ENCODE assay signal across 14 mouse cellular contexts in genomic region chr1:37665539-37666323, GRCm38 (mm10). TPM values are rescaled to one million over a fixed set of nuclear protein-coding genes. Genes with fewer than 3 reads are reported as not detected.
DNase-seq lines count a peak whose midpoint lies in the region; ATAC-seq and TF ChIP-seq lines count a peak whose summit lies in the region.
"Had no signal": no experiment of that assay in that cellular context is flagged by ENCODE, and none has a peak within 500 bp of the region (broad histone marks: within the 10 kb centered on the region; RNA-seq: fewer than 3 reads in every experiment).

No protein-coding gene starts in this region.

- H3K9me3 ChIP-seq in embryonic facial prominence, embryonic 15.5 days (replicated peaks): no peaks in the 10 kb centered on the region
- no peaks in the 10 kb centered on the region for H3K9me3 ChIP-seq in lung, embryonic 14.5 days (ENCODE audit: low read depth, low read length)
- H3K9me3 ChIP-seq: limb, embryonic 13.5 days had no signal

- H3K27ac ChIP-seq in embryonic facial prominence, embryonic 15.5 days (replicated peaks): no peak overlapping the region
- H3K27ac ChIP-seq in lung, embryonic 14.5 days (ENCODE audit: low read depth): peak overlapping the region; percentile 83
- H3K27ac ChIP-seq in small intestine, adult 2 months (ENCODE audit: insufficient read depth, low read depth, low read length): peak overlapping the region; percentile 96
- no peak overlapping the region for H3K27ac ChIP-seq in gastrocnemius, adult 2 months
- H3K27ac ChIP-seq: limb, embryonic 13.5 days had no signal

- no peaks in the 10 kb centered on the region for H3K27me3 ChIP-seq in embryonic facial prominence, embryonic 15.5 days
- 0 out of 2 replicates have a peak, but pooled peaks cover 3% of the 10 kb centered on the region for H3K27me3 ChIP-seq in lung, embryonic 14.5 days (ENCODE audit: insufficient read depth, low read length)
- H3K27me3 ChIP-seq in small intestine, adult 2 months (ENCODE audit: control insufficient read depth, insufficient read depth, low read length): no peaks in the 10 kb centered on the region
- H3K27me3 ChIP-seq: limb, embryonic 13.5 days had no signal

- TF ChIP-seq POLR2A in small intestine, adult 2 months (IDR thresholded peaks at IDR 0.05; ENCODE audit: low read depth, low read length): peak; percentile 55; the same call in 1 of the 2 replicates

- no peaks in the 10 kb centered on the region for H3K36me3 ChIP-seq in embryonic facial prominence, embryonic 15.5 days
- no peaks in the 10 kb centered on the region for H3K36me3 ChIP-seq in lung, embryonic 14.5 days (ENCODE audit: insufficient read depth)
- H3K36me3 ChIP-seq in small intestine, adult 2 months (ENCODE audit: control insufficient read depth, insufficient read depth, low read length): 0 out of 2 replicates have a peak, but pooled peaks cover 3% of the 10 kb centered on the region
- H3K36me3 ChIP-seq: limb, embryonic 13.5 days had no signal

- peak; percentile 50; the same call in 1 of the 2 replicates for ATAC-seq in embryonic facial prominence, embryonic 15.5 days (ENCODE audit: insufficient number of reproducible peaks, low FRiP score, low TSS enrichment, low read depth)
- ATAC-seq in lung, embryonic 14.5 days (ENCODE audit: insufficient read depth): no peak
- ATAC-seq in megakaryocyte, adult 5-6 weeks (ENCODE audit: poor library complexity, severe bottlenecking): no peak
- ATAC-seq: CD4-positive, CD25-positive, alpha-beta regulatory T cell, adult 4 months; hindbrain, embryonic 16.5 days; Patski had no signal

- no peak for TF ChIP-seq CTCF in lung, embryonic 14.5 days (IDR thresholded peaks at IDR 0.05; ENCODE audit: low read depth)
- TF ChIP-seq CTCF in small intestine, adult 2 months (IDR thresholded peaks at IDR 0.05; ENCODE audit: extremely low read depth, insufficient read length, insufficient replicate concordance, low read depth, low read length): no peak
- TF ChIP-seq CTCF in gastrocnemius, adult 2 months (IDR thresholded peaks at IDR 0.05): no peak

- H3K9ac ChIP-seq in embryonic facial prominence, embryonic 15.5 days: no peak overlapping the region
- peak overlapping the region; percentile 33; the same call in 1 of the 2 replicates for H3K9ac ChIP-seq in lung, embryonic 14.5 days
- H3K9ac ChIP-seq: limb, embryonic 13.5 days had no signal

- intact Hi-C loops in gastrocnemius, adult 2 months (cut with DNase I): no loop called here

- H3K4me2 ChIP-seq in embryonic facial prominence, embryonic 15.5 days (replicated peaks): no peak overlapping the region
- H3K4me2 ChIP-seq in lung, embryonic 14.5 days: peak overlapping the region; percentile 48
- H3K4me2 ChIP-seq: limb, embryonic 13.5 days had no signal

- DNase-seq in kidney, postnatal 36 days: peak; percentile 8 to 13
- no peak for DNase-seq in kidney, postnatal 25 days
- DNase-seq in lung, embryonic 14.5 days: peak; percentile 35
- no peak for DNase-seq in right cerebral cortex, adult 2 months (ENCODE audit: low spot score in 2 of 2)
- no peak for DNase-seq in gastrocnemius, adult 2 months
- DNase-seq: adrenal gland, postnatal 10 days had no signal

- H3K4me1 ChIP-seq in embryonic facial prominence, embryonic 15.5 days: peaks cover 5% of the 10 kb centered on the region
- H3K4me1 ChIP-seq in lung, embryonic 14.5 days (ENCODE audit: insufficient read depth): no peaks in the 10 kb centered on the region
- H3K4me1 ChIP-seq in small intestine, adult 2 months (ENCODE audit: control insufficient read depth, insufficient read depth, insufficient read length, low read length): 0 out of 2 replicates have a peak, but pooled peaks cover 4% of the 10 kb centered on the region
- H3K4me1 ChIP-seq: limb, embryonic 13.5 days had no signal

- H3K4me3 ChIP-seq in embryonic facial prominence, embryonic 15.5 days (replicated peaks): no peak overlapping the region
- 0 out of 2 replicates have a peak overlapping the region, but pooled peaks have one; percentile 4 for H3K4me3 ChIP-seq in lung, embryonic 14.5 days (ENCODE audit: low read depth, low read length)
- peak overlapping the region; percentile 73 for H3K4me3 ChIP-seq in small intestine, adult 2 months (ENCODE audit: low read depth, low read length)
- H3K4me3 ChIP-seq in gastrocnemius, adult 2 months: no peak overlapping the region
- H3K4me3 ChIP-seq: limb, embryonic 13.5 days; myocyte had no signal

- WGBS in embryonic facial prominence, embryonic 15.5 days: 56% methylated on average over 14 of the region's 14 CpGs
- WGBS in lung, embryonic 14.5 days: 35% methylated on average over 14 of the region's 14 CpGs
- WGBS in small intestine, adult 2 months: 12% methylated on average over 14 of the region's 14 CpGs

RNA-seq across cellular contexts. Expression of gene 2010300C02Rik, which starts 54.2 kb away (rescaled TPM):
- polyA plus RNA-seq in embryonic facial prominence, embryonic 15.5 days (2015; fragmentation: Nextera tagmentation; extraction: Ambion mirVana): 7.9 and 11.5 TPM in 2 replicates
- polyA plus RNA-seq in lung, embryonic 14.5 days (2014; fragmentation: Nextera tagmentation; extraction: Ambion mirVana): 8.1 and 8.5 TPM in 2 replicates
- 12.4 and 15.3 TPM in 2 replicates for polyA plus RNA-seq in small intestine, adult 2 months (2012; rRNA removed)
- total RNA-seq in gastrocnemius, adult 2 months (2021): under 1 TPM; 0.22 to 0.31 TPM
- 0.11 and 0.34 TPM in 2 replicates for total RNA-seq in megakaryocyte, adult 5-6 weeks (2015)
- not detected in 2 replicates for total RNA-seq in megakaryocyte, adult 5-6 weeks (2017)
- polyA plus RNA-seq: myocyte had no signal

Comparison
In these comparisons a context has a peak if more than half of its experiments do, and no peak if none do; other contexts are left out.
1. DNase-seq: peak in kidney, postnatal 36 days (2 of 2) and lung, embryonic 14.5 days (single experiment); none in kidney, postnatal 25 days (0 of 2), right cerebral cortex, adult 2 months (0 of 2) and gastrocnemius, adult 2 months (single experiment).
2. H3K27ac ChIP-seq: peak in lung, embryonic 14.5 days (single experiment) and small intestine, adult 2 months (single experiment); none in embryonic facial prominence, embryonic 15.5 days (single experiment) and gastrocnemius, adult 2 months (single experiment).
3. H3K4me3 ChIP-seq: peak in lung, embryonic 14.5 days (single experiment) and small intestine, adult 2 months (single experiment); none in embryonic facial prominence, embryonic 15.5 days (single experiment) and gastrocnemius, adult 2 months (single experiment).